Mouse (Mus musculus): ENCODE measurements around the gene Myf5.

Gene Myf5

DNA sequence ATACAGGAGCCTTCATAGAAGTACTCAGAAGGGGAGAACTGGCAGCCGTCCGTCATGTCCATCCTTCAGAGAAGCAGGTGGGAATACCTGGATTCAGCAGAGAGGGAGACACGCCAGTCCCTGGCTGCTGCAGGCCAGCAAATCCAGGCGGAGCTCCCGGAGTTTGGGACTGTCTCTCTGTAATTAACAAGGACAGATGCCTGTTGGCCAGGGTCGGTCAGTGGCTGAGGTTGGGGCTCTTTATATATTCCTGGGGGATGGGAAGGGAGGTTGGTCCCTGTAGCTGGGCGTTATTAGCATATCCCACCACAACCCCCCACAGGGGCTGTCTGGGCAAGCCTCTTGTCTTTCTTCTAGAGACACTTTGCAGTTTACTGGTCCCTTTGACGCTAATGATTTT lies at the start of gene Myf5:
Myf5 (minus strand) TSS at position 265 of the 400 bp plus-strand sequence.
- no peak for ATAC-seq (ENCODE audit: insufficient number of reproducible peaks, low FRiP score, low TSS enrichment)

DNA sequence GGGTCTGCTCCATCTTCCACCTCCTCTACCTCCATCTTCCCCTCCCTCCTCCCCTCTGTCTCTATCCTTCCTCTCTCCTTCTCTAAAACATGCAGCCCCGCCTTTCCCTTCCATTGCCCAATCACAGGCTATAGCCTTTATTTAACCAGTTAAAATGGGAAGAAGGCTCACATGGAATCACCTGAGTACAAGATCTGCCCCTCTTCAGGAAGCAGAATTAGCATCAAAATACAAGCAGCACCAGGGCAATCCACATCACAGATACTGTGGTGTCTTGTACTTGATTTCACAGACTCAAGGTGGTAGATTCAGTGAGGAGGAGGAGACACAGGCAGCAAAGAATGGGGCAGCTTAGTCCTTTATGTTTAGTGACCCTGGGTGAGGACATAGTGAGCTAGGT lies 42.8 kb upstream of the Myf5 start:
- ATAC-seq (ENCODE audit: insufficient number of reproducible peaks, low FRiP score, low TSS enrichment), result no peak

DNA sequence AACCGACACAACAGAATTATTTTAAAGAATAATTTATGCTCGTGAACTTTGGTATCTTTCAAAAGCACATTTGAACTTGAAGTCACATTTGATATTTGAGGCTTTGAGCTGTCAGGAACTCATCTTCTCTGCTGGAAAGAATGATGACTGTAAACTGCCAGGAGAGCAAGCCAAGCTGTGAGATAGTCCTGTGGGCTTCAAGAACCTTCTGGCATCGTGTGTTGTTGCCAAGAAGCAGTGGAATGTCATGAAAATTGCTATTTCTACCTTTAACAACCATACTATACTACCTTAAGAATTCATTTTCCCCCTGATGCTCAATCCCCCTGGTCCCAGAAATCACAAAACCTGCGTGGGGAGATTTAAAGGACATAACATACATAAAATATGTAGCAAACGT lies 33.3 kb upstream of the Myf5 start:
- no peak for ATAC-seq (ENCODE audit: insufficient number of reproducible peaks, low FRiP score, low TSS enrichment)

DNA sequence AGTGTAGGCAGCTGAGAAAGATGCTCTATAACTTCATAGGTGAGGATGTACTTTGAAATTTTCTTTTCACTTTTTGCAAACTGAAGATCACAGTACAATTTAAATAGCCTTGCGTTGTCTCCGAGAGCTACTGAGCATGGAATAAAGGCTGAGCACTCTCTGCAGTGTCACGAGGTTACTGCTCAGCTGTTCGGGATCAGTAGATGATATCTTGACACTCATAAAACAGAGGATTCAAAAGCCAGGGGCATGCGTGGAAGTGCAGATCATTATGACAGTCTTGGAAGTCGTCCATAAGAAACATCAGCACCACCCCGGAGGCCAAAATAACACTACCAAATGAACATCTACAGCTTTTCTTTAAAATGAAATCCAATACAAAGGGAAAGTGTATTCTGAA lies 30.7 kb upstream of the Myf5 start:
- no peak for ATAC-seq (ENCODE audit: insufficient number of reproducible peaks, low FRiP score, low TSS enrichment)

DNA sequence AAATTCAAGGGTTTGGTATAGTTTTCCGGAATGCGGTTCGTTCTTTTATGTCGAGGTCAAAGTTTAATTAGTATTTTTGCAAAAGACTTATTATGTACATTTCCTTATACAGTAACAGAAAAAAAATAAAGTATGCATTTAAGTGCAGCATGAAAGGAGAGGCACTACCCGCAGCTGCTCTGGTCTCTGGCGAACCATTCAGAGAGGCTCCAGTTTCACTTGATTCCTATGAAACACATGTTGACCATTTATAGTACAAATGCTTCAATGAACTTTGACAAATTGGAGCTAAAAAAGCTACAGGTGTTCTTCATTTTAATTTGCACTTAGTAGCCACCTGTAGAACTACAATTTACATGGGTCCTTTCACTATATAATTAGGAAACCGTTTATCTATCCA lies 28.8 kb upstream of the Myf5 start:
- ATAC-seq (ENCODE audit: insufficient number of reproducible peaks, low FRiP score, low TSS enrichment), result no peak

DNA sequence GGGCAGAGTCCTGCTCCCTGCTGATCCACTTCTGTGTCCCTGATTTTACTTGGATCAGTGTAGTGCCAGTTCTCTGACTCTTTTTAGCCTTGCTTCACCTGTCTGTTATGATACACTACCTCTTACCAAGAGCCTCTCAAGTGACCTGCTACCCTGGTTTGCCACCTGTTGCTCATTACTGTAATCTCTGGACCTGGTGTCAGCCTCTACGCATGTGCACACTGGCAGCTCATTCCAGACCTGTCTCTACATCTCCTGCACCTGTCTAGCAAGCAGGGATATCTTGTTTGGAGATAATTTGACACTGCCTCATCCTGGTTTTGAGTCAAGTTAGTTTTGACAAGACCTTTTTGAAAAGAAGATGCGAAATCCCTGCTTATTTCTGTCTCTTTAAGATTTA lies 20.5 kb upstream of the Myf5 start:
- no peak for ATAC-seq (ENCODE audit: insufficient number of reproducible peaks, low FRiP score, low TSS enrichment)

DNA sequence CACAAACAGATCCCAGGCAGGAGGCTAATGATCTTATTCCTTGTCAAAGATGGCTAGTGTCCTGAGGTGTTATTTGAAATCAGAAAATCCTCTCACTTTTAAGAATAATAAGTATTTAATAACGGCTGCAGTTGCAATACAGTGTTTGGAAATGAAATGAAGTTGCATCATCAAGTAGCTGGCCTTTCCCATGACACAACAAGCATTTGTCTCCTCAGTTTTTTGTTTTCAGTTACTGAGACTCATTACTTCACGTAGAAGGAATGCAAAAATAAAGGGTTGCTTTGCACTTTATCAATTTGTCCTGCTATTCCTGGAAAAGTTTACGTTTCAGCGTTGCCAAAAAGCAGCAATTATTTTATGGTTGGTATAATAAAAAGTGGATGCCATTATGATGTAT lies 17.5 kb upstream of the Myf5 start:
- ATAC-seq (ENCODE audit: insufficient number of reproducible peaks, low FRiP score, low TSS enrichment), result no peak

DNA sequence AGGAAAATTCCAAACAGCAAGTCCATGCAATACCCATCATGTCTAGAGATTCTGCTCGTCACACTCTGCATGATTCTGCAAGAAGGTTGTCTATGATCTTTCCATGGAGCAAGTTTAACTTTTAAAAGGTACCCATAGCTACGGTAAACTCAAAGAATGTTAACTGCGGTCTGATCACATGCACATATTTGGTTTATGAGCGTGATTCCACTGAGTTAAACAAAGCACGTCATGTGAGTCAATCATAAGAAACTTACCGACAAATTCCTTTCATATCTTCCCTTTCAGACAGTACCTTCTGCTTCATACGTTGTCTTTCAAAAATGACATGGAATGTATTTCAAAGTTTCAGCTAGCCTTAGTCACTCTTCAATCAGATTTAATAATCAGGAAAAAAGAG lies 16.3 kb upstream of the Myf5 start:
- no peak for ATAC-seq (ENCODE audit: insufficient number of reproducible peaks, low FRiP score, low TSS enrichment)

DNA sequence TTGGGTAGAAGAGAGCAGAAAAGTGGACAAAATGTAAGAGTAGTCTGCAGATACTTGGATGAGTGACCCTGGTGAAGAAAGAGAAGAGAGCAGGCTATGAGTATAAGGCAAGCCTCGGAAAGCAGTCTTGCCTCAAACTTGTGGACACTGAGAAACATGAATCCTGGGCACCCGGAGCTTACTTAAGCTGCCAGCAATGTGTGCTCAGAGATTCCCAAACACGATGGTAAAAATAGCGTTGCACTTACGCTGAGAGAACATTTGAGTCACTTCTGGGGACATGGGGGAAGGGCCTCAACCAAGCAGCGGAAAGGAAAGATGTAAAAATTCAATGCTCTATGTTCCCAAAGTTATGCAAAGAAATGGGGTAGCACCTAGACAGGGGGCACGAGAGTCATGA lies 13.7 kb upstream of the Myf5 start:
- no peak for ATAC-seq (ENCODE audit: insufficient number of reproducible peaks, low FRiP score, low TSS enrichment)

DNA sequence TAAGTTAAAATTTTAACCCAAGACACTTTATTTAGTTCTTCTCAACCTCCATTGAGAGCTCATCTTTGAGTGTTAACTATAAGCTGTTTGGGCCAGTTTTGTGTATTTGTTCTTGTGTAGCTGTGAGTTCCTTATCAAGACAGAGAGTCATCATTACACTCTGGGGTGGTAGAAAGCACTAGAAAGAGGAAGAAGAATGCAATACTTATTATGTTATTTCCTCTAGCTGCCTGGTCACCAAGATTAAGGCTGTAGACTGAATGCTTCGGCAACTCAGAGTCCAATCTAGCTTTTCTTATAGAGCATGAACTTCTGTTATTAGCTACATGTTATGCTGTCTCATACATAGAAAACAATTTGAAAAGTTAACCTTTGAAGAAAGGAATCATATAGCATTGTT lies 10.5 kb upstream of the Myf5 start:
- no peak for ATAC-seq (ENCODE audit: insufficient number of reproducible peaks, low FRiP score, low TSS enrichment)

DNA sequence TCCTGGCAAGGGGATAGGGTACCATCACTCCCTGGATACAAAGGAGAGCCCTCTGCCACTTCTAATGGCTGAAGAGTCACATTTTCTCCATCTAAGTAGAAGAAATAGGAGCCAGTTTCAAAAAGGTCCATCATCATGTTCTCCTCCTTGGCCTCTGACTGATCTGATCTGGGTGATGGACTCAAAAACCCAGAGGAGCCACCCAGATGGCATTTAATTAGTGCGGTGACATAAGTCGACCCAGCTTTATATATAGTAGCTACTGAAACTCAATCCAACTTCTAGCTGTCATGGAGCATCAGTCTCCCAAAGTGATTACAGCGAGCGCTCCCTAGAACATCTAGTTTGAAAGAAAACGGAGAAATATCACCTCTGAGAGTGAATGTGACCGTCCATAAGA lies 8.6 kb upstream of the Myf5 start, which contains the start of gene Myf6:
Myf6 (minus strand) TSS at position 170 of the 400 bp plus-strand sequence.
- ATAC-seq (ENCODE audit: insufficient number of reproducible peaks, low FRiP score, low TSS enrichment), result no peak

DNA sequence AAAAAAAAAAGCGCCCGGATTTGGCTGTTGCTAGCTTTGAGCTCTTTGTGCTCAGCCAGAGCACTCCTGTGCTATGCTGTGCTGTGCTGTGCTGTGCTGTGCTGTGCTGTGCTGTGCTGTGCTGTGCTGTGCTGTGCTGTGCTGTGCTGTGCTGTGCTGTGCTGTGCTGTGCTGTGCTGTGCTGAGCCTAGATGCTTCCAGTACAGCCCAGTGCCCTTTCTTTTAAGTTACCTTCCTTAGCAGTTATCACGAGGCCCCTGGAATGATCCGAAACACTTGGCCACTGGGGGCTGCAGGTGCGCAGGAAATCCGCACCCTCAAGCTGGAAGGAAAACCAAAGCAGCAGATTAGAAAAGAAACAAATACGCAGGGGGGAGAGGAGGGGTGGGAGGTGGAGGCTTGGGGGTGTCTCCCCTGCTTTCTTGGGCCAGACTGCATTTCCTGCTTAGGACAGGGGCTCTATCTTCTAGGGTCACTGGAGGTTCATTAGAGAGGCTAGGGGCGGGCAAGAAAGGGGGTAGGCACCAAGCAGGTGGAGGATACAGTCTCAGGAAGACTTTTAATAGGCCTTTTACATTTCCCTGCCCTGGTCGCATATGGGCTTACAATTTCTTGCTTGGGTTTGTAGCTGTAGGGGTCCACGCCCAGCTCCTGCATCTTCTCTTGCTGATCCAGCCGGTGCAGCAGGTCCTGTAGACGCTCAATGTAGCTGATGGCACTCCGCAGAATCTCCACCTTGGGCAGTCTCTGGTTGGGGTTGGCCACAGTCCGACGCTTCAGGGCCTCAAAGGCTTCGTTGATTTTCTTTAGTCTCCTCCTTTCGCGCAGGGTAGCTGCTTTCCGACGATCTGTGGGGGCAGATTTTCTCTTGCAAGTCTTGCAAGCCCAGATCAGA lies 7.9 kb upstream of the Myf5 start:
- ATAC-seq (ENCODE audit: insufficient number of reproducible peaks, low FRiP score, low TSS enrichment), result no peak

DNA sequence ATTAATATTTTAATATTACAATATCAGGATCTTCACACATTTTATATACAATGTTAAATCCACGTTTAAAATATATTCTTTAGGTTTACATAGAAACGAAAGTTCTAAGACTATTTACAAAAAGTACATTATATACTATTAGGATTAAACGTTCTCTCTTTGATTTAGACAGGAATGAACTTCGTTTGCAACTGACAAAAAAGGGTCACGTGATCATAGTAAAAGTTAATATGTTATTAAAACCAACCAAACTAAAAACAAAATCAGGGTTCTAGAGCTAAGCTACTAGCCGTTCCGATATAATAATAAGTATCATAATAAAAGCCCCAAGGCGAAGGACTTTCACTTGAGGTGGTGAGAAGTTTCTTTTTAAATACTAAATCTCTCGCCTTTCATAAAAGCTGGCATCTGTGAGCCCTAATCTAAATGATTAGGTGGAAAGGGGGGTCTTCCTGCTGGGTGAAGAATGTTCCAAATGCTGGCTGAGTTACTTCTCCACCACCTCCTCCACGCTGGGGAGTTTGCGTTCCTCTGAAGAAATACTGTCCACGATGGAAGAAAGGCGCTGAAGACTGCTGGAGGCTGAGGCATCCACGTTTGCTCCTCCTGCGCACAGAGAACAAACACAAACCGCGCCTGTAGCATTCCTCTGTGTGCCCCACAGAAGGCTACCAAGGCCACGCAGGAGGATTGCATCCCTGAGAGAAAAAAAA lies 7.1 kb upstream of the Myf5 start:
- no peak for ATAC-seq (ENCODE audit: insufficient number of reproducible peaks, low FRiP score, low TSS enrichment)

DNA sequence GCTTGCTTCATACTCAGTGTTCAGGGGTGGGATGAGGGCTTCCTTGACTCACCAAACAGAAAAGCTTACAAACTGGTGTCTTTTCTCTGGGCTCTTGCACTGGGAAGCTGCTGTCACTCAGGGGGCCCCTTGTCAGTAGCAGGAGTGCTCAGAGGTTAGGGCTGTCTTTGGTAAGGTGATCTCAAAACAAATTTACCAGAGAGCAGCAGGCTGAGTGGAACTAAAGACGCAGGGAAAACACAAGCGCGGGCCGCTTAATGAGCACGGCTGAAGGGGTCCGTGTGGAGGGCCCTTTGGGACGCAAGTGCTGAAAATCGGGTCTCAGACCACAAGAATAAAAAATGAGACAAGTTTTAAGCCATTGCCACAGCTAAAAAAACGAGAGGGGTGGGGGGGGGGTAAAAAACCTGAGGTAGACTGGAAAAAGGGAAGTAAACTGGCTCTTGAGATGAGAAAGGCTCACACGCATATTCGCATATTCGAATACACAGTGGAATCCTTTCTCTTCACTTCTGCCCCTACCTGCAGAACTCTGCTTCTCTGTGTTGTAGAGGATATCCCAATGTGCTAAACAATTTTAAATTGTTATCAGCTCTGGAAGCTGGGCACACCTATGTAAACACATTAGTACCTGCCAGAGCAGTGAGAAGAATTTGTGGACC lies 2.9 kb upstream of the Myf5 start:
- ATAC-seq (ENCODE audit: insufficient number of reproducible peaks, low FRiP score, low TSS enrichment), result no peak

DNA sequence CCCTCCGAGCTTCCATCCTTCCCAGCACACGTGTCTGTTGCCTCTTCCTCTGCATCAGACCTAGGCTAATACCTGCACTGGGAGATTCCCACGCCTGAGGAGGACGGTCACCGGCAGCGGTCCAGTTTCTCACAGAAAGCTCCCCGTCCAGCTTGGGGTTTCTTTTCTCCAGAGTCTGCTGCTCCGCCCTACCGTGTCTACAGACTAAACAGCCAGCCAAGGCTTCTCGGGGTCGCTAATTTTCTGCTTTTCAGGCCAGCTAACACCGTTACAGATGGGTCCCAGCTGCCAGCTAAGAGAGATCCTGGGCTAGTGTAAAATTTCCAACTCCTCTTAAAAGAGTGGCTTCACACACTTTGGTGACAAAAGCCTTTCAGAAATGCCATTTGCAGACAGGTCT lies 836 bp upstream of the Myf5 start:
- ATAC-seq (ENCODE audit: insufficient number of reproducible peaks, low FRiP score, low TSS enrichment), result no peak

DNA sequence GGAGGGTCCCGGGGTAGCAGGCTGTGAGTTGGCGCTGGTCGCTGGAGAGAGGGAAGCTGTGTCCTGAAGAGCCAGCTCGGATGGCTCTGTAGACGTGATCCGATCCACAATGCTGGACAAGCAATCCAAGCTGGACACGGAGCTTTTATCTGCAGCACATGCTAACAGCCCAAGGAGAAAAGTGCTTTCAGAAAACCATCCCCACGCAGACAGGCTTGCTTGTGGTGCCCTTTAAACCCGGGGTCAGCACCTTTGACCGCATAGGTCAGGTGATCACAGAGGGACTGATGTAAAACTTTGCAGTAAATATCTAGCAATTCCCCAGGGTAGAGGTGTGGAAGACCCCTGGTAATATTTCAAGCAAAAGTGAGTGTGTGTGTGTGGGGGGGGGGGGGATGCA lies 1.9 kb downstream of the Myf5 start:
- ATAC-seq (ENCODE audit: insufficient number of reproducible peaks, low FRiP score, low TSS enrichment), result no peak

DNA sequence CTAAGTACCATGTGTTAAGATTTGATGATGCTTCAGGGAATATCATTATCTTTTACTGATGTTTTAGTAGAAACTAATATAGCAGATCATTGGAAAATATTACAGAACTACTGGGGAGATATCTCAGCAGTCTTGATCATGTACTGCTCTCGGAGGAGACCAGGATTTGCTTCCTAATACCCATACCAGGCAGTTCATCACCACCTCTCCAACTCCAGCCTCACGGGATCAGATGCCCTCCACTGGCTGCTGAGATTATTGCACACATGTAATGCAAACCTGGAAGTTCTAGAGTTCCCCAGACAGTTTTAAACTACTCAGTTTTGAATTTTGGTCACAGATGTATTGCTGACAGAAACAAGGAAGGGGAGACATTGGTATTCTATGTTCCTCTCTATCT lies 12.4 kb downstream of the Myf5 start:
- ATAC-seq (ENCODE audit: insufficient number of reproducible peaks, low FRiP score, low TSS enrichment), result no peak

DNA sequence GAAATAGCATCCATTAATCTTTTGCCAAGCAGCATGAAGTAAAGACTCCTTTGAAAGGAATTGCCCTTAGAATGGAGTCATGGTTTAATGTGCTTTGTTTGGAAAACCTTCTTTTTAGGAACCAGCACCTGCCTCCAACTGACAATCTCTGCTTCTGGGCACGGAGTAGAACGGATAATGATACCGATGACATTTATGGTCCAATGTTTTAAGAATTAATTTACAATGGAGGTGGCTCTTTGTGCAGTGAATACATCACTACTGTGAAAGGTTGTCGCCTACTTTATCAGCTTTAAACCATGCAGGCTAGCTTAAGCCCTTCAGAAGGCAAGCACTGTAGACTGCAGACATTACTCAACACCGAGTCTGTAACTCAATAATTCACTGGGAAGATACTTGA lies 14.2 kb downstream of the Myf5 start:
- no peak for ATAC-seq (ENCODE audit: insufficient number of reproducible peaks, low FRiP score, low TSS enrichment)

DNA sequence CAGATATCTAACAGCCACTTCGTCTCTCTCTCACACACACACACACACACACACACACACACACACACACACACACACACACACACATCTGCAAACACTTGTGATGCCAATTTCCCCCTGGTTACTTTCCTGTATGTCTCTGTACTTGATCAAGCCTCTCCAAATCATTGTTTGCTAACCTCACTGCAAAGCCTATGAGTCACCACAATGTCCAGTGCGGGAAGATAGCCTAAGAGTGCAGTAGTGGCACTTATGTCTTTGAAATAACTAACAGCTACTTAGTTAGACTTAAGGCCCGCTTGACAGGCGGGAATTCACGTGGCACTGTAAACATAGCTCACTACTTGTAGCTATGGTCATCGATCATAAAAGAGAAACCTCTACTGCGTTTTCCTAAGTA lies 18.1 kb downstream of the Myf5 start:
- ATAC-seq (ENCODE audit: insufficient number of reproducible peaks, low FRiP score, low TSS enrichment), result no peak

DNA sequence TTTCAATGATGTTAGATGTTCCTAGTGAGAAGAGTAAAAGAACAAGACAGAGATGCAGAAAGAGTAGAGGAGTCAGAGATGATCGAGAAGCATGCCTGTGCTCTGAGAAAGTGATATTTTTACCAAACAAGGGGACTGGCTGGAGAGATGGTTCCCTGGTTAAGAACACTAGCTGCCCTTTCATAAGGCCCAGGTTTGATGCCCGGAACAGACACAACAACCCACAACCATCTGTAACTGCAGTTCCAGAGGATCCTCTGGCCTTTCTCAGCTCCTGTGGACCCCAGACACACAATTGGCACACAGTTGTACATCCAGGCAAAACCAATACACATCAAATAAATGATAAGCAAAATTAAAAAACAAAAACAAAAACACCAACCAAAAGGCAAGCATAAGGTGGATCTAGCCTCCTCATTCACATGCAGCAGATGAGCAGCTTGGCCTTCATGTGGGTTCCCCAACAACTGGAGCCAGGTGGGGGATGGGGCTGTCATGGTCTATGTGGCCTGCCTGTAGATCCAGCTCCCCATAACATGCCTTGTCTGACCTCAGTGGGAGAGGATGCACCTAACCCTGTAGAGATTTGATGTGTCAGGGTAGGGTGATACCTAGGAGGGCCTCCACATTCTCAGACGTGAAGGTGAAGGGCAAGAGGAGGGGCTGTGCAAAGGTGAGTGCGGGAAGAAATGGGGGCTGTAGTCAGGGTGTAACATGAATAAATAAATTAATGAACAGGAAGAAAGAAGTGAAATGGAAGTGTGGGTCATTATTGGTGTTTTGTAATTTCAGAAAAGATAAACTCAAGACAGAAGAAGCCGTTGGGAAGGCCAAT lies 36.2 kb downstream of the Myf5 start:
- no peak for ATAC-seq (ENCODE audit: insufficient number of reproducible peaks, low FRiP score, low TSS enrichment)
